Mouse (Mus musculus) intestine, embryonic 14.5 days (tissue): ENCODE measurements around the gene Arih1. TPM values are rescaled to one million over a fixed set of nuclear protein-coding genes. Genes with fewer than 3 reads are reported as not detected.

Source experiments
- ATAC-seq: fragments of 200-750 bp; cut with Nextera tagmentation; replicated peaks from 2 replicates; pipeline ENCODE4 v1.8.0; 2017; ENCODE audit warnings: low read depth, moderate number of reproducible peaks, moderate TSS enrichment, moderate library complexity; ENCODE audit not compliant: low FRiP score, low TSS enrichment
- DNase-seq: peaks from one replicate; pipeline ENCODE4 v3.0.0-alpha.2; 2018; ENCODE audit warnings: low spot score
- H3K27ac ChIP-seq: fragments of 300-500 bp; sonication (generic); 2 replicates; pipeline ENCODE4 v1.5.1; 2014; ENCODE audit warnings: low read depth, mild to moderate bottlenecking, control low read depth
- H3K27me3 ChIP-seq: fragments of 300-500 bp; sonication (generic); replicated peaks from 2 replicates; pipeline ENCODE4 v1.6.1; 2014; ENCODE audit warnings: low read length, control low read depth; ENCODE audit not compliant: control insufficient read depth, insufficient read depth
- H3K36me3 ChIP-seq: fragments of 300-500 bp; sonication (generic); 2 replicates; pipeline ENCODE4 v1.6.1; 2014; ENCODE audit warnings: low read length, control low read depth; ENCODE audit not compliant: control insufficient read depth, insufficient read depth
- H3K4me1 ChIP-seq: fragments of 300-500 bp; sonication (generic); replicated peaks from 2 replicates; pipeline ENCODE4 v1.6.1; 2014; ENCODE audit warnings: low read length, control low read depth, mixed read lengths; ENCODE audit not compliant: control insufficient read depth, insufficient read depth
- H3K4me2 ChIP-seq: fragments of 300-500 bp; sonication (generic); 2 replicates; pipeline ENCODE4 v1.6.1; 2014; ENCODE audit warnings: low read length
- H3K4me3 ChIP-seq: fragments of 300-500 bp; sonication (generic); 2 replicates; pipeline ENCODE4 v1.5.1; 2014; ENCODE audit warnings: low read depth, low read length, control low read depth, mixed read lengths
- H3K9ac ChIP-seq: fragments of 300-500 bp; sonication (generic); 2 replicates; pipeline ENCODE4 v1.6.1; 2014; ENCODE audit warnings: mild to moderate bottlenecking, low read length
- H3K9me3 ChIP-seq: fragments of 300-500 bp; sonication (generic); 2 replicates; pipeline ENCODE4 v1.6.1; 2016; ENCODE audit warnings: low read length, control low read depth; ENCODE audit not compliant: control insufficient read depth
- WGBS: fragments of 180-500 bp; shearing (Covaris S2); extraction: QIAGEN DNeasy Blood & Tissue Kit; methylation state at CpG from one replicate; pipeline ENCODE4 v1.1.7; 2014; 5-methylcytosine and 5-hydroxymethylcytosine counted together
- polyA plus RNA-seq: library from polyadenylated mRNA; unstranded; fragments of >200 nt; fragmentation: Nextera tagmentation; extraction: Ambion mirVana; gene quantifications from 2 replicates; pipeline ENCODE4 v1.2.1, GENCODE M21; 2014

Arih1 gene
- polyA plus RNA-seq, 1 experiment from 2014 or later: 18.3 TPM

DNA sequence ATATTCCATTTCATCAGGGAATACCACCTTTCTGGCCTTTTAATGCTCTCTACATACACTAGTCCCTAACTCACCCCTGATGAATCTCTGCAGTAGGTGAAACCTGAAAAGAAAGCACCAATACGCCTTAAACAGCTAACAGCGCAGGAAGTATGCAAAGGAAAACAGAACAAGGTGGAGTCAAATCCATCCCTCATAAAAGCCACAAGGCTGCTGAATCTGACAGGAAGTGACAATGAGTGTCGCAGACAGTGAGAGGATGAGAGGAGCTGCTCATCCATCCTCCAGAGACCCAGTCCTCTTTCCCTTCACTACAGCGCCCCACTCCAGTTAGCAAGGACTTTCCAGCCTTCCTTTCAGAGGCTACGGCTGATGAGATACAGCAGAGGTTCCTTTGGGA is 148.0 kb downstream of the Arih1 start:
- H3K4me2 ChIP-seq: no peak overlapping the region
- H3K9ac ChIP-seq: no peak overlapping the region
- ATAC-seq: no peak
- H3K4me3 ChIP-seq: no peak overlapping the region
- H3K27me3 ChIP-seq: no peaks in the 10 kb centered on the region
- 79% methylated on average over 5 of the region's 5 CpGs for WGBS
- no peaks in the 10 kb centered on the region for H3K9me3 ChIP-seq
- H3K36me3 ChIP-seq: 0 out of 2 replicates have a peak, but pooled peaks cover 6% of the 10 kb centered on the region
- no peak overlapping the region for H3K27ac ChIP-seq
- no peaks in the 10 kb centered on the region for H3K4me1 ChIP-seq
- DNase-seq: no peak

Other genes with a start within 250 kb of the Arih1 start
- gene Adpgk, start 195.1 kb downstream of the Arih1 start, polyA plus RNA-seq: 37.8 and 40.8 TPM in 2 replicates
- gene Bbs4, start 133.1 kb downstream of the Arih1 start, polyA plus RNA-seq: 11.5 and 12.0 TPM in 2 replicates
- gene Hexa, start 52.9 kb upstream of the Arih1 start, polyA plus RNA-seq: 79.2 and 86.3 TPM in 2 replicates
- gene Tmem202, start 53.2 kb upstream of the Arih1 start, polyA plus RNA-seq: not detected in 2 replicates
- 3.3 and 4.3 TPM in 2 replicates for gene Celf6, start 91.3 kb upstream of the Arih1 start, polyA plus RNA-seq
- gene Parp6, start 130.7 kb upstream of the Arih1 start, polyA plus RNA-seq: 35.3 and 36.9 TPM in 2 replicates
- 1,482 and 1,573 TPM in 2 replicates for gene Pkm, start 169.8 kb upstream of the Arih1 start, polyA plus RNA-seq
- gene Gramd2, start 193.5 kb upstream of the Arih1 start, polyA plus RNA-seq: 1.2 and 1.3 TPM in 2 replicates